8 mouse cellular contexts compared by ENCODE assay signal in the genomic region with DNA sequence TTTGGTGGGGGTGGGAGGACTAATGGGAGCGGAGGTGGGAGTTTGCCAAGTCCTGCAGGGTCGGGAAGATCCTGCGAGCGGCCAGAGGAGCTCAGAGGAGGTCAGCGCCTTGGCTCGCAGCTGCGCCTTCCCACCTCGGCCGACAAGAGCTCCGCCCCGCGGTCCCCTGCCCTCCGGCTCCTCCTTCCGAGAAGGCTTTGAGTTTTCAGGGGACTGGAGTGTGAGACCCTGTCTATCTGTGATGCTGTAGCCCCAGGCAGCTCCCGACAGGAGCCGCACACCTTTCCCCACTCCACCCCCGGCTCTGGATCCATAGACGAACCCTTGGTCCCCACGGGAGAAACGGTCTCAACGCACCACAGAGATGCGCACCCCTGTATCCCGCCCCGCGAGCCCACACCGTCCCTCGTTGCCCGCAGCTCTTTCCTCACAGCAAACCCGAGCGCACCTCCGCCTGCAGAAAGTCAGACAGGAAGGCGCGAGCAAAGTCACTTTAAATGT. TPM values are rescaled to one million over a fixed set of nuclear protein-coding genes. Genes with fewer than 3 reads are reported as not detected.
A peak's percentile ranks its signal among the peaks of the same experiment; 100 is the strongest.
DNase-seq lines count a peak whose midpoint lies in the region; ATAC-seq and TF ChIP-seq lines count a peak whose summit lies in the region.

Gene Frzb (minus strand): TSS at position 335 of the 501 bp plus-strand sequence.

- peaks cover 23% of the 10 kb centered on the region for H3K27me3 ChIP-seq in lung, embryonic 14.5 days (ENCODE audit: insufficient read depth, low read length)

- TF ChIP-seq POLR2A in embryonic fibroblast, embryonic 13.5 days (IDR thresholded peaks at IDR 0.05; ENCODE audit: low read depth, low read length), result peak; percentile 27; the same call in 1 of the 2 replicates

- H3K27ac ChIP-seq in embryonic fibroblast, embryonic 13.5 days (ENCODE audit: insufficient read depth, low read length), result no peak within 1 kb of the TSS
- H3K27ac ChIP-seq in lung, embryonic 14.5 days (ENCODE audit: low read depth), result no peak within 1 kb of the TSS

- peak; percentile 13 to 19 for DNase-seq in adrenal gland, postnatal 4 days (ENCODE audit: low spot score in 2 of 2)
- peak; percentile 55 to 64 for DNase-seq in heart, postnatal 10 days
- peak; percentile 57 to 82 for DNase-seq in kidney, postnatal 36 days
- peak; percentile 78 for DNase-seq in lung, embryonic 14.5 days
- DNase-seq in ovary, postnatal 10 days (ENCODE audit: low spot score), result peak; percentile 6
- no peak for DNase-seq in c-Kit-positive CD71-positive TER-119-positive erythroid progenitor cells, embryonic 14.5 days (ENCODE audit: low spot score)

- peak within 1 kb of the TSS; percentile 57 for H3K4me3 ChIP-seq in embryonic fibroblast, embryonic 13.5 days (ENCODE audit: insufficient read depth, low read length)
- H3K4me3 ChIP-seq in lung, embryonic 14.5 days (ENCODE audit: low read depth, low read length), result peak within 1 kb of the TSS; percentile 60

- peak within 1 kb of the TSS; percentile 53 for H3K9ac ChIP-seq in lung, embryonic 14.5 days

- WGBS in lung, embryonic 14.5 days, result under 1% methylated on average over 33 of the region's 33 CpGs

- ATAC-seq in CD4-positive, CD25-positive, alpha-beta regulatory T cell, adult 4 months, result peak; percentile 43
- ATAC-seq in lung, embryonic 14.5 days (ENCODE audit: insufficient read depth), result peak; percentile 85

- H3K36me3 ChIP-seq in lung, embryonic 14.5 days (ENCODE audit: insufficient read depth), result no peaks in the 10 kb centered on the region

- intact Hi-C loops in heart, postnatal 10 days (cut with DNase I), result loop anchor here (5.0 kb wide), 1 partner anchor 90 kb away; no protein-coding TSS in a partner anchor

- H3K4me1 ChIP-seq in embryonic fibroblast, embryonic 13.5 days (ENCODE audit: control insufficient read depth, insufficient read depth, low read length), result no peaks in the 10 kb centered on the region
- no peaks in the 10 kb centered on the region; the same call in 1 of the 2 replicates for H3K4me1 ChIP-seq in lung, embryonic 14.5 days (ENCODE audit: insufficient read depth)

- H3K4me2 ChIP-seq in lung, embryonic 14.5 days, result peak within 1 kb of the TSS; percentile 100

- TF ChIP-seq CTCF in embryonic fibroblast, embryonic 13.5 days (IDR thresholded peaks at IDR 0.05; ENCODE audit: borderline replicate concordance, insufficient read depth, low read length), result no peak
- no peak for TF ChIP-seq CTCF in lung, embryonic 14.5 days (IDR thresholded peaks at IDR 0.05; ENCODE audit: low read depth)

- no peaks in the 10 kb centered on the region; the same call in 1 of the 2 replicates for H3K9me3 ChIP-seq in lung, embryonic 14.5 days (ENCODE audit: low read depth, low read length)

RNA-seq across cellular contexts. Expression of gene Frzb, which starts in this region (rescaled TPM):
- not detected for polyA plus RNA-seq in CD4-positive, CD25-positive, alpha-beta regulatory T cell, adult 4 months (2017; shearing (Covaris generic))
- total RNA-seq in adrenal gland, postnatal 4 days (2021), result 10 to 100 TPM; 64.2 to 68.4 TPM
- 2.3 and 3.8 TPM in 2 replicates for polyA plus RNA-seq in embryonic fibroblast, embryonic 13.5 days (2011; ENCODE audit: insufficient read length, low read depth, missing spikeins)
- total RNA-seq in heart, postnatal 10 days (2021), result 1 to 10 TPM; 7.1 to 7.4 TPM
- 0.65 and 0.88 TPM in 2 replicates for polyA plus RNA-seq in lung, embryonic 14.5 days (2014; fragmentation: Nextera tagmentation; extraction: Ambion mirVana)

Comparison
In these comparisons a context has a peak if more than half of its experiments do, and no peak if none do; other contexts are left out.
1. RNA of gene Frzb (total RNA-seq): 64.2 to 68.4 TPM in adrenal gland, postnatal 4 days; 7.1 to 7.4 TPM in heart, postnatal 10 days; every median in the first group is over 4 times any median in the second.
2. Peak in ATAC-seq in CD4-positive, CD25-positive, alpha-beta regulatory T cell, adult 4 months; RNA of the gene not detected or under 1 TPM.
3. Peak in DNase-seq, ATAC-seq, H3K4me3 ChIP-seq, H3K9ac ChIP-seq and H3K4me2 ChIP-seq in lung, embryonic 14.5 days; RNA of the gene not detected or under 1 TPM.